Mouse (Mus musculus) cortical plate, adult 2 months (tissue): ENCODE measurements around the gene Zfp865. TPM values are rescaled to one million over a fixed set of nuclear protein-coding genes. Genes with fewer than 3 reads are reported as not detected.

ENCODE experiments used
- H3K27ac ChIP-seq: fragments of 200-500 bp; 2 replicates; pipeline ENCODE4 v1.5.1; 2012; ENCODE audit warnings: low read length, control low read depth, inconsistent platforms; ENCODE audit not compliant: insufficient read depth
- H3K4me1 ChIP-seq: fragments of 200-500 bp; 2 replicates; pipeline ENCODE4 v1.6.1; 2011; ENCODE audit warnings: low read length; ENCODE audit not compliant: control insufficient read depth, insufficient read depth
- H3K4me3 ChIP-seq: fragments of 200-500 bp; 2 replicates; pipeline ENCODE4 v1.5.1; 2011; ENCODE audit warnings: mild to moderate bottlenecking, low read length, control low read depth; ENCODE audit not compliant: insufficient read depth
- CTCF ChIP-seq: fragments of 200-500 bp; IDR thresholded peaks from 2 replicates; pipeline ENCODE4 v1.5.1; 2011; ENCODE audit warnings: mild to moderate bottlenecking, control low read depth, low read length; ENCODE audit not compliant: insufficient read depth; ENCODE audit errors: extremely low read depth
- POLR2A ChIP-seq: fragments of 200-500 bp; IDR thresholded peaks from 2 replicates; pipeline ENCODE4 v1.6.1; 2011; ENCODE audit warnings: mild to moderate bottlenecking, low read length, control low read depth; ENCODE audit not compliant: insufficient read depth; ENCODE audit errors: extremely low read depth
- polyA plus RNA-seq: library from polyadenylated mRNA; depleted of rRNA; stranded (reverse); fragments of >200 nt; gene quantifications from 2 replicates; pipeline ENCODE4 v1.2.3, GENCODE M21; 2012

The Zfp865 gene
- polyA plus RNA-seq, 1 experiment, result 28.7 TPM

DNA sequence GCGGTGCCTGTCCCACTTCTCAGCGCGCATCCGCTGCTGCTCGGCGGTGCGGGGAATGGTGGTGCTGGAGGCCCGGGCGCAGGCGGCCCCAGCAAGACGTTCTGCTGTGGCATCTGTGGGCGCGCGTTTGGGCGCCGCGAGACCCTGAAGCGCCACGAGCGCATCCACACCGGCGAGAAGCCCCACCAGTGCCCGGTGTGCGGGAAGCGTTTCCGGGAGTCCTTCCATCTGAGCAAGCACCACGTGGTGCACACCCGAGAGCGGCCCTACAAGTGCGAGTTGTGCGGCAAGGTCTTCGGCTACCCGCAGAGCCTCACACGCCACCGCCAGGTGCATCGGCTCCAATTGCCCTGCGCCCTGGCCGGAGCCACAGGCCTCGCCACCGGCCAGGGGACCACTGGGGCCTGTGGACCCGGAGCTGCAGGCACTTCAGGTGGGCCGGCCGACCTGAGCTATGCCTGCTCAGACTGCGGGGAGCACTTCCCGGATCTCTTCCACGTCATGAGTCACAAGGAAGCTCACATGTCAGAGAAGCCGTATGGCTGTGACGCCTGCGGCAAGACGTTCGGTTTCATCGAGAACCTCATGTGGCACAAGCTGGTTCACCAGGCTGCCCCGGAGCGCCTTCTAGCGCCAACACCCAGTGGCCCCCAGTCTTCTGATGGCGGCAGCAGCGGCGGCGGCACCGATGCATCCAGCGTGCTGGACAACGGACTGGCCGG, 10.5 kb downstream of the Zfp865 start:
- Histone ChIP-seq H3K27ac (no peak overlapping the region), H3K4me3 (no peak overlapping the region)
- TF ChIP-seq POLR2A (no peak), CTCF (no peak)

GRCm38 (mm10) chr7:5031496-5031895, 11.3 kb downstream of the Zfp865 start:
- H3K4me1 ChIP-seq, result peaks cover 2% of the 10 kb centered on the region; the same call in 1 of the 2 replicates
- no peak overlapping the region for H3K4me3 ChIP-seq
- TF ChIP-seq CTCF, result no peak
- TF ChIP-seq POLR2A, result no peak
- H3K27ac ChIP-seq, result no peak overlapping the region

More for the DNA sequence above, 10.5 kb downstream of the Zfp865 start:
- peaks cover 2% of the 10 kb centered on the region; the same call in 1 of the 2 replicates for H3K4me1 ChIP-seq

GRCm38 (mm10) chr7:5033818-5034217, 13.6 kb downstream of the Zfp865 start, which contains the start of gene 4632433K11Rik:
Gene 4632433K11Rik (plus strand): TSS chr7:5034118.
- Histone ChIP-seq H3K4me3 (no peak within 1 kb of the TSS), H3K27ac (no peak within 1 kb of the TSS), H3K4me1 (no peaks in the 10 kb centered on the region; the same call in none of the 2 replicates)
- TF ChIP-seq POLR2A (no peak), CTCF (no peak)

GRCm38 (mm10) chr7:5035628-5036027, 15.5 kb downstream of the Zfp865 start:
- TF ChIP-seq CTCF (no peak), POLR2A (no peak)
- Histone ChIP-seq H3K4me1 (no peaks in the 10 kb centered on the region; the same call in none of the 2 replicates), H3K27ac (no peak overlapping the region), H3K4me3 (no peak overlapping the region)

GRCm38 (mm10) chr7:5036136-5036535, 16.0 kb downstream of the Zfp865 start:
- TF ChIP-seq CTCF (no peak), POLR2A (no peak)
- no peak overlapping the region for H3K4me3 ChIP-seq
- H3K4me1 ChIP-seq, result no peaks in the 10 kb centered on the region; the same call in none of the 2 replicates

GRCm38 (mm10) chr7:5037026-5037425, 16.9 kb downstream of the Zfp865 start:
- H3K4me1 ChIP-seq, result no peaks in the 10 kb centered on the region; the same call in none of the 2 replicates
- no peak overlapping the region; the same call in 1 of the 2 replicates for H3K4me3 ChIP-seq
- H3K27ac ChIP-seq, result no peak overlapping the region
- TF ChIP-seq CTCF (no peak), POLR2A (no peak)

More at GRCm38 (mm10) chr7:5036136-5036535, 16.0 kb downstream of the Zfp865 start:
- no peak overlapping the region for H3K27ac ChIP-seq

- H3K4me3 ChIP-seq, result peak overlapping the region; percentile 74
- TF ChIP-seq POLR2A (no peak), CTCF (no peak)
- H3K27ac ChIP-seq, result no peak overlapping the region
- H3K4me1 ChIP-seq, result no peaks in the 10 kb centered on the region; the same call in none of the 2 replicates
Measured at GRCm38 (mm10) chr7:5037467-5037866, 17.3 kb downstream of the Zfp865 start.

GRCm38 (mm10) chr7:5038109-5038732, 18.0 kb downstream of the Zfp865 start, which contains the start of gene Zfp784:
Gene Zfp784 (minus strand): TSS chr7:5038446.
- Histone ChIP-seq H3K4me3 (peak within 1 kb of the TSS; percentile 74), H3K4me1 (no peaks in the 10 kb centered on the region; the same call in none of the 2 replicates), H3K27ac (peak within 1 kb of the TSS; percentile 91)
- TF ChIP-seq CTCF, result no peak
- peak; percentile 68 for TF ChIP-seq POLR2A

- Histone ChIP-seq H3K4me3 (peak overlapping the region; percentile 74), H3K27ac (no peak overlapping the region)
Measured at GRCm38 (mm10) chr7:5038940-5039339, 18.8 kb downstream of the Zfp865 start.

DNA sequence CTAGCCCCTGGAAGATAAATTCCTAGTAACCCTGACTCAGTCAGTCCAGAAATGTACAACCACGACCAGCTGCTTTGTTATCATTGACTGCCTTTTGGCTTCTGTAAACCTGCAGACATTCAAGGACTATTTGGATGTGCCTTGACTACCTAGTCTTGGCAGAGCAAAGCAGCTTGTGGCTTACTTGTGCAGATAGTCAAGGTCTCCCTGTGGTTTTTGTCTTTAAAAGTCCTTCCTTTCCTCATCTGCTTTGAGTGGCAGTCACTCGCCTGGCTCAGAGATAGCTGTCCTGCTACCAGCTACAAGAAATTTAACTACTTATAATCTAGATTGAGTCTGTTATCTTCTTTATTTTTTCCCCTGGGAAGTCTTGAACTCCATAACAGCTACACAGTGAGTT, 24.8 kb downstream of the Zfp865 start:
- H3K4me3 ChIP-seq, result no peak overlapping the region
- no peak overlapping the region for H3K27ac ChIP-seq
- H3K4me1 ChIP-seq, result no peaks in the 10 kb centered on the region
- TF ChIP-seq POLR2A (no peak), CTCF (no peak)

More at GRCm38 (mm10) chr7:5038940-5039339, 18.8 kb downstream of the Zfp865 start:
- no peaks in the 10 kb centered on the region; the same call in none of the 2 replicates for H3K4me1 ChIP-seq
- no peak for TF ChIP-seq CTCF
- TF ChIP-seq POLR2A, result no peak
